Mouse (Mus musculus) hindbrain, embryonic 13.5 days (tissue): ENCODE measurements around the gene Sgsm3. TPM values are rescaled to one million over a fixed set of nuclear protein-coding genes. Genes with fewer than 3 reads are reported as not detected.

Source experiments
- ATAC-seq: fragments of 200-750 bp; cut with Nextera tagmentation; 2 replicates; pipeline ENCODE4 v1.8.0; 2017; ENCODE audit warnings: moderate TSS enrichment; ENCODE audit not compliant: low FRiP score
- H3K27ac ChIP-seq: fragments of 300-500 bp; sonication (generic); 2 replicates; pipeline ENCODE4 v1.5.1; 2015; ENCODE audit warnings: inconsistent platforms, mild to moderate bottlenecking, moderate library complexity
- H3K27me3 ChIP-seq: fragments of 300-500 bp; sonication (generic); 2 replicates; pipeline ENCODE4 v1.6.1; 2015; ENCODE audit warnings: mild to moderate bottlenecking, inconsistent platforms
- H3K36me3 ChIP-seq: fragments of 300-500 bp; sonication (generic); 2 replicates; pipeline ENCODE4 v1.6.1; 2015; ENCODE audit warnings: mild to moderate bottlenecking, inconsistent platforms
- H3K4me1 ChIP-seq: fragments of 300-500 bp; sonication (generic); replicated peaks from 2 replicates; pipeline ENCODE4 v1.6.1; 2015; ENCODE audit warnings: inconsistent platforms
- H3K4me2 ChIP-seq: fragments of 300-500 bp; sonication (generic); 2 replicates; pipeline ENCODE4 v1.6.1; 2015; ENCODE audit warnings: inconsistent platforms, mild to moderate bottlenecking, moderate library complexity
- H3K4me3 ChIP-seq: fragments of 300-500 bp; sonication (generic); 2 replicates; pipeline ENCODE4 v1.5.1; 2015; ENCODE audit warnings: mild to moderate bottlenecking, inconsistent platforms
- H3K9ac ChIP-seq: fragments of 300-500 bp; sonication (generic); 2 replicates; pipeline ENCODE4 v1.6.1; 2015; ENCODE audit warnings: mild to moderate bottlenecking, inconsistent platforms
- H3K9me3 ChIP-seq: fragments of 300-500 bp; sonication (generic); 2 replicates; pipeline ENCODE4 v1.6.1; 2016; ENCODE audit warnings: inconsistent platforms
- WGBS: fragments of 180-500 bp; shearing (Covaris S2); methylation state at CpG from one replicate; pipeline ENCODE4 v1.1.7; 2015; 5-methylcytosine and 5-hydroxymethylcytosine counted together
- polyA plus RNA-seq: library from polyadenylated mRNA; unstranded; fragments of >200 nt; fragmentation: Nextera tagmentation; extraction: Ambion mirVana; gene quantifications from 2 replicates; pipeline ENCODE4 v1.2.1, GENCODE M21; 2015

Gene Sgsm3
- polyA plus RNA-seq, 1 experiment from 2014 or later, result 56.4 TPM

DNA sequence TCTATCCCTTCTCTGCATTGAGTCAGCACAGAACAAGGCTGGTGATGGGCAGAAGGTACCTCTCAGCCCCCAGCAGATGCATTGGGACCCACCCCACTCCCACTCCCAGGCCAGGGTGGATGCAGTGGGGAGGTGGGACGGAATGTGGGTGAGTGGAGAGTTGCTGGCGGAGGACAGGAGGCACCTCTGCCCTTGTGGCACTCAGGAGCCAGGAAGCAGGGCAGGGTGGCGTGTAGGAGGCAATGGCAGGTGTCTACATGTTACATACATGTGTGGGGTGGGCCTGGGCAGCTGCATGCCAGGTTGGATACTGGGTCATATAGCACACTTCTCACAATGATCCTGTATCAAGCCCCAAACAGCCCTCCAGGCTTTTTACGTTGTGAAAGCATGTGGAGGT, 34.8 kb downstream of the Sgsm3 start:
- no peak overlapping the region for H3K27ac ChIP-seq
- no peaks in the 10 kb centered on the region for H3K9me3 ChIP-seq
- no peak overlapping the region for H3K9ac ChIP-seq
- 0 out of 2 replicates have a peak, but pooled peaks cover 3% of the 10 kb centered on the region for H3K4me1 ChIP-seq
- no peak overlapping the region for H3K4me3 ChIP-seq
- ATAC-seq, result no peak
- 90% methylated on average over 4 of the region's 4 CpGs for WGBS
- H3K27me3 ChIP-seq, result no peaks in the 10 kb centered on the region
- H3K4me2 ChIP-seq, result no peak overlapping the region
- H3K36me3 ChIP-seq, result peaks cover 96% of the 10 kb centered on the region

DNA sequence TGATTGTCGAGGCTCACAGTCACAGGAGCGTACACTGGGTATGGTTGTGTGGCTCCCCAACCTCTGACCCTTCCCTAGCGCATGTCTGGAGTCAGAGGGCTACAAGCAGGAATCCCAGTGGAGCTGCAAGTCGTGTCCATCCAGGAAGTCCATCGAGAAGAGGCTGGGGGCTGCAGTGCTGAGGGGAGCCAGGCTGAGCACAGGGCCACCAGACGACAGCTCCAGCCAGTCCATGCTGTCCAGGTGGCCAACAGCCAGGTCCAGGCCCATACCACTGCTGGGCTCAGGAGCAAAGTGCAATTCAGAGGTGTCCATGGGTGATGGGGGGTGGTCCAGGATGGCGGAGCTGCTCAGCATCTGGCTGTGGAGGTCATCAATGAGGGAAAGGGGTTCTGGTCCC, 35.6 kb downstream of the Sgsm3 start:
- Histone ChIP-seq H3K27me3 (no peaks in the 10 kb centered on the region), H3K9me3 (no peaks in the 10 kb centered on the region), H3K4me2 (no peak overlapping the region), H3K4me3 (no peak overlapping the region), H3K9ac (no peak overlapping the region), H3K36me3 (peaks cover 96% of the 10 kb centered on the region), H3K4me1 (0 out of 2 replicates have a peak, but pooled peaks cover 3% of the 10 kb centered on the region), H3K27ac (no peak overlapping the region)
- 86% methylated on average over 7 of the region's 7 CpGs for WGBS
- no peak for ATAC-seq

DNA sequence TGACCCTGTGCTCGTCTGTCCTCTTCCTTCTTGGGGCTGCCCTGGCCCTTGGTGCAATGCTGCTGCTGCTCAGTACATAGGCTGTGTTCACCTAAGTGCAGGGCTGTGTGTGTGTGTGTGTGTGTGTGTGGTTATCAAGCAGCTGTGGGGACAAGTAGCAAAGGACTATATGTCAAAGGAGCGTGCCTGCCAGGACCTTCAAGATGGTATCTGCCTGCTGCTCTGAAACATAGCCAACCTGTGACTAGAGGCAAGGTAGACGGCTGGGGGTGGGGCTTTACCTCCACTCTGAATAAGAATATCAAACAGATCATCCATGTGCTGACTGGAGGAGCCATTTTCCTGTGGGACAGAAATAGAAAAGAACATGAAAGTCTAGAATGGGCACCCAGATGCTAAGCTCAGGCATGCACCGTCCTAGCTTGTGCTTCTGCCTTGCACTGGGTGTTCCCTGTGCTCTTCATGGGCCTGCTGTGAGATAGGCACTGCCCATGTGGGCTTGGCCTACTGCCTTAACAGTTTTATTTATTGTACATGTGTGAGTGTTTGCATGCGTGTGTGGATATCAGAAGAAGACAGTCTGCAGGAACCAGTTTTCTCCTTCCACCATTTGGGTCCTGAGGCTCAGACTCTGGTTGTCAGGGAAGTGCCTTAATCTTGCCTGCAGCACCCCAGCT, 37.6 kb downstream of the Sgsm3 start:
- no peaks in the 10 kb centered on the region for H3K27me3 ChIP-seq
- no peak overlapping the region for H3K4me3 ChIP-seq
- ATAC-seq, result no peak
- no peak overlapping the region for H3K27ac ChIP-seq
- H3K9me3 ChIP-seq, result no peaks in the 10 kb centered on the region
- H3K4me2 ChIP-seq, result no peak overlapping the region
- H3K4me1 ChIP-seq, result 0 out of 2 replicates have a peak, but pooled peaks cover 3% of the 10 kb centered on the region
- 91% methylated on average over 5 of the region's 5 CpGs for WGBS
- H3K9ac ChIP-seq, result no peak overlapping the region
- peaks cover 96% of the 10 kb centered on the region for H3K36me3 ChIP-seq

DNA sequence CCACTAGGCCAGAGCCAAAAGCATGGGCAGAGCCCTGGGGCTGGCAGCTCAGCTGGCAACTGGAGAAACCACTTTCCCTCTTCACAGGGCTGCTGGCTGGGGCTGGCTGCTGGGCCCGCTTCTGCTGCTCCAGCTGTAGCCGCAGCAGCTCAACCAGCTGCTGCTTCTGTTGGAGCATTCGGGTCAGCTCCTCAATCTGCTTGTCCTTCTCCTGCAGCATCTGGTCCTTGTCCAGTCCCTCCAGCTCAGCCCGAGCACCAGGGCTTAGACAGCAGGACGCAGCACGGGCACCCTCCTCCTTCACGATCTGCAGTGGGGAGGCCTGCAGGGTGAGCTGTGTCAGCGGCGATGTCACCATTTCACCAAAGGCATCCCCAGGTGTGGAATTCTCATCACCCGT, 38.9 kb downstream of the Sgsm3 start:
- Histone ChIP-seq H3K36me3 (peaks cover 96% of the 10 kb centered on the region), H3K4me2 (no peak overlapping the region), H3K4me3 (no peak overlapping the region), H3K27me3 (no peaks in the 10 kb centered on the region), H3K9ac (no peak overlapping the region), H3K27ac (no peak overlapping the region), H3K4me1 (0 out of 2 replicates have a peak, but pooled peaks cover 3% of the 10 kb centered on the region), H3K9me3 (no peaks in the 10 kb centered on the region)
- WGBS, result 93% methylated on average over 10 of the region's 10 CpGs
- no peak for ATAC-seq

DNA sequence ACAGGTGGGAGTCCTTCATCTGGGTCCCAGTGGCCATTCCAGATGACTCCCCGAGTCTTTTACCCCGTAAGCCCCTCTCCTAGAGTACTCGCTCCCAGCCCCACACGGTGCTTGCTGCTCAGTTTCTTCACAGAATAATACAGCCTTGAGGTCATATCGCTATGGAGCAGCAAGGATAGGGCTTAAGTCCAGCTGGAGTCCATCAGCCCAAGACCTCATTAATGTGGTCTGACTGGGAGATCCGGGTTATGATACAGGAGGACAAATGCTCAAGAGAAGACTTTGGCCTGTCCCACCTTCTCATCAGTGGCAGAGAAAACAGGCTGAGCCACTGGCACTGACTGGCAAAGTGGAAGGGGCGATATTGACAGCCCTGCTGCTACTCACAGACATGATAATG, 39.7 kb downstream of the Sgsm3 start:
- WGBS, result 95% methylated on average over 7 of the region's 7 CpGs
- Histone ChIP-seq H3K27ac (no peak overlapping the region), H3K9ac (no peak overlapping the region), H3K4me2 (no peak overlapping the region), H3K27me3 (no peaks in the 10 kb centered on the region), H3K9me3 (no peaks in the 10 kb centered on the region), H3K4me3 (no peak overlapping the region), H3K4me1 (0 out of 2 replicates have a peak, but pooled peaks cover 3% of the 10 kb centered on the region), H3K36me3 (peaks cover 96% of the 10 kb centered on the region)
- ATAC-seq, result no peak

DNA sequence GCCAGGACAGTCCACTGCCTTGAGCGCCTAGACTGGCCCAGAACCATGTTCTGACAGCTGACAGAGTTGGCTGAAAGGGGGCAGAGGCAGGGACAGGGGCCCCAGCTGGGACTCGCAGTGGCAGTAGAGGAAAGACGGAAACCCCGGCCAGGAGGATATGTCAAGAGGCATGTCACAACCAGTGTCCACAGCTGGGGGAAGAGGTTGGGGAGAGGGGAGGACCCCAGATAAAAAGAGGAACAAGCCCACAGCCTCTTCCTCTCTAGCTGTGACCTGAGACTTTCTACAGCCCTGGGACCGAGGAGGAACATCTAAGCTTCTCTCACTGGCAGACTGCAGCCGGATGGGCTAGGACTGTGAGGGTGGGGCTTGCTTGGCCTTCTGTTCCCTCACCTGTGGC, 43.8 kb downstream of the Sgsm3 start:
- Histone ChIP-seq H3K36me3 (peaks cover 63% of the 10 kb centered on the region), H3K4me3 (no peak overlapping the region), H3K9ac (no peak overlapping the region), H3K27ac (no peak overlapping the region), H3K27me3 (no peaks in the 10 kb centered on the region), H3K4me1 (no peaks in the 10 kb centered on the region), H3K9me3 (no peaks in the 10 kb centered on the region), H3K4me2 (no peak overlapping the region)
- no peak for ATAC-seq
- 88% methylated on average over 6 of the region's 6 CpGs for WGBS

DNA sequence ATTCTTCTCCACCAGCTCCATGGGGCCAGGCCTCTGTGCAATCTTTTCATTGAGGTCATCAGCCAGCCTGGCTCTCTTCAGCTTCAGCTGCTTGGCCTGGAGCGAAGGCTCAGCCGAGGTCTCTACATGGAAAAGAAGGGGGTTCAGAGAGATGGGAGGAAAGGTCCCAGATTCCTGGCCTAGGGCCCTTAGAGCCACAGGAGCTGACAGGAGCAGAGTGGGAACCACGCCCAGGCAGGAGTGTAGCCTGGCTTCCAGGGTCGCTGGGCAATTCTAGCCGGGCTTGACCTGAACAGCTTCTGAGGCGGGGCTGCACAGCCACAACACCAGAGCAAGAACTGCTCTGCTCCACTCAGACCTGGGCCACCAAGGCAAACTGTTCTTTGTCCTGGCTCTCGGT, 44.9 kb downstream of the Sgsm3 start:
- Histone ChIP-seq H3K4me2 (no peak overlapping the region), H3K9me3 (no peaks in the 10 kb centered on the region), H3K36me3 (peaks cover 52% of the 10 kb centered on the region), H3K4me1 (no peaks in the 10 kb centered on the region; the same call in none of the 2 replicates), H3K27me3 (no peaks in the 10 kb centered on the region), H3K27ac (no peak overlapping the region), H3K4me3 (no peak overlapping the region), H3K9ac (no peak overlapping the region)
- no peak for ATAC-seq
- WGBS, result 90% methylated on average over 7 of the region's 7 CpGs

DNA sequence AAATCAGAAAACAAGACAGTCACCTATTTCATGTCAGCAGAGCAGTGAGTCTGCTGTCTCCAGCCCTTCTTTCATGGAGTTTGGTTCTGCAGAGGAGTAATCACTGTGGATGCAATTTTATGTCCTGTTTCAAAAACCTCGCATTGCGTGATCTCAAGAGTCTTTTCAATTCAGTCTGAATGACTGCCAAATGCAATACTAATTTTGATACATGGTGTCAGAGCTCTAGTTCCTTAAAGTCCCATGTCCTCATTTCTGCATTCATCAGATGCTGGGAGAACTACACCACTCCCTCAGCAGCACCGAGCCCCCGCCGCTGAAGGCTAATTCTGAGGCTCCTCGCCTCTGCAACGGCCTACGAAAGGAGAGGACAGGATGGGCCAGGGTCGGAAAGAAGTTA, 46.3 kb downstream of the Sgsm3 start:
- Histone ChIP-seq H3K36me3 (peaks cover 38% of the 10 kb centered on the region), H3K9me3 (no peaks in the 10 kb centered on the region), H3K27ac (no peak overlapping the region), H3K4me1 (peaks cover 5% of the 10 kb centered on the region), H3K27me3 (no peaks in the 10 kb centered on the region), H3K4me2 (no peak overlapping the region), H3K4me3 (no peak overlapping the region), H3K9ac (no peak overlapping the region)
- WGBS, result 91% methylated on average over 9 of the region's 9 CpGs
- no peak for ATAC-seq

DNA sequence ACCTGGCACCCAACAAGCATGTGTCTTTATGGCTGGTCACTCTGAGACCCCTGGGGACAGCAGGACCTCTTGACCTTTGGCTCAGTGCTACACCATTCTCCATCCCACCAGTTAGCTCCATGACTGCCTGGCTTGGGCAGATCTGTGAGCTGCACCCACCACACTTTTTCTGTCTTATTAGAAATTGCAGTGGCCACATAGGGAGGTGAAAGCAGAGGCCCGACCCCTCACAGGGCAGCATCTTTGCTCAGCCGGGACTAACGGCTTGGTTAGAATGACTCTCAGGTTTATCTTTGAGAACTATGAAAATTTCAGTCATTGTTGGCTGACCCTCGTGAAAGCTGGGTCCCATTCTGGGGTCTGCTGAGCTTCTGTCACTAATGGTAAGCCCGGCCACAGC, 49.3 kb downstream of the Sgsm3 start:
- Histone ChIP-seq H3K27ac (no peak overlapping the region), H3K4me2 (no peak overlapping the region), H3K27me3 (no peaks in the 10 kb centered on the region), H3K9me3 (no peaks in the 10 kb centered on the region), H3K4me3 (no peak overlapping the region), H3K9ac (no peak overlapping the region), H3K4me1 (peaks cover 17% of the 10 kb centered on the region), H3K36me3 (peaks cover 7% of the 10 kb centered on the region)
- ATAC-seq, result no peak; the same call in 1 of the 2 replicates
- whole genome bisulfite sequencing, result 88% methylated on average over 5 of the region's 5 CpGs

DNA sequence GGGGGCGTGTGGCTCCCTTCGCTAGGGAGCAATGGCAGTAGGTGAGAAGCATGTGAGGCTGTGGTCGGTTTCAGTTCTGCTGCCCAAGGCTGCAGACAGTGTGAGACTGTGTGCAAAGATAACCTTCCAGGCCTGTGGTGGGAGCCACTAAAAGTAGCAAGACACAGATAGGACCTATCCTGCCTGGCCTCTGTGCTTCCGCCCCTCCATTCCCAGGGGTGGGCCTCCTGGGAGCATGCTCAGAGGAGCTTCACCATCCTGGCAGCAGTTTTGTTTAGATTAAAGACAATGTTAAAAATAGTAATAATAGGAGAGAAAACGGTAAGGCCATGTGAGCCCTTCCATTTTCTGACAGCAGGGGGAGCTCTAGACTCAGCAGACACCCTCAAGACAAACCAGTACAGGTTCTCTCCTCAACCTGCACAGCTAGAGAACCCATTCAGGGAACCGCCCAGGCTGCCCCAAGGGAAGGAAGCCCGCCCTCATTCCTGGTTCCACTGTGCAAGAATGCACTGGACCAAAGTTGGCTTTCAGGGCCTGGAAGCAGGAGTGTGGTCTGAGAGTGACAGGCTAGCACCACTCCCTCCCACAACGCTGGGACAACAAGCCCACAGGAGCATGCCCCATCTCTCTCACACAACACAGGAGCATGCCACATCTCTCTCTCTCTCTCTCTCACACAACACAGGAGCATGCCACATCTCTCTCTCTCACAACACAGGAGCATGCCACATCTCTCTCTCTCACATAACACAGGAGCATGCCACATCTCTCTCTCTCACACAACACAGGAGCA, 50.0 kb downstream of the Sgsm3 start:
- Histone ChIP-seq H3K9ac (no peak overlapping the region), H3K4me2 (no peak overlapping the region), H3K9me3 (no peaks in the 10 kb centered on the region), H3K4me1 (peaks cover 17% of the 10 kb centered on the region), H3K4me3 (no peak overlapping the region), H3K27ac (no peak overlapping the region), H3K27me3 (no peaks in the 10 kb centered on the region), H3K36me3 (peaks cover under 1% of the 10 kb centered on the region; the same call in 1 of the 2 replicates)
- WGBS, result 40% methylated on average over 8 of the region's 8 CpGs
- ATAC-seq, result peak; percentile 61; the same call in 1 of the 2 replicates

DNA sequence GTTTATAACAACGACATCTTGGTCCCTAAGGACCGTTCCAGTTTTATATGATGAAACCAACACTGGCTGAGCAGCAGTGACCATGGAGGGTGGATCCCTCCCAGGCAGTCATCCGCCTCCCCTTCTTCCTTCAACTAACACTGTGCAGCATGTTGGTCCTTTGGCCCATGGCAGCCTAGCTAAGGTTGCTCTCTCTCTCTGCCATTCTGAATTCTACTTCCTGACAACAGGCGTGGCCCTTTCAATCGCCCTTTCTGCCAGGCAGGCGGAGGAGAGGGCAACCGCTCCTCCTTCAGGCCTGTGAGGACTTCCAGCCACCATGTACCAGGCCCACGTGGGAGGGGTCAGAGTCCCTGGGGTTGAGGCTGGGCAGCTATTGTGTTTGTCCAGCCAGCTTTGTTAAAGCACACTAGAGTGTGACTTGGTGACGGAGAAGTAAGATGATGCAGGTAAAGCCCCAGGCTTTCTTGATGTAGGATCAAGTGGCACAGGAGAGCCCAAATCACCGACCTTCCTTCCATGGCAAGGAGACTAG, 53.4 kb downstream of the Sgsm3 start:
- Histone ChIP-seq H3K36me3 (no peaks in the 10 kb centered on the region), H3K9ac (0 out of 2 replicates have a peak overlapping the region, but pooled peaks have one; percentile 19), H3K4me1 (peaks cover 50% of the 10 kb centered on the region), H3K4me3 (no peak overlapping the region), H3K27ac (no peak overlapping the region), H3K4me2 (no peak overlapping the region), H3K27me3 (no peaks in the 10 kb centered on the region), H3K9me3 (no peaks in the 10 kb centered on the region)
- WGBS, result 59% methylated on average over 10 of the region's 10 CpGs
- no peak for ATAC-seq

DNA sequence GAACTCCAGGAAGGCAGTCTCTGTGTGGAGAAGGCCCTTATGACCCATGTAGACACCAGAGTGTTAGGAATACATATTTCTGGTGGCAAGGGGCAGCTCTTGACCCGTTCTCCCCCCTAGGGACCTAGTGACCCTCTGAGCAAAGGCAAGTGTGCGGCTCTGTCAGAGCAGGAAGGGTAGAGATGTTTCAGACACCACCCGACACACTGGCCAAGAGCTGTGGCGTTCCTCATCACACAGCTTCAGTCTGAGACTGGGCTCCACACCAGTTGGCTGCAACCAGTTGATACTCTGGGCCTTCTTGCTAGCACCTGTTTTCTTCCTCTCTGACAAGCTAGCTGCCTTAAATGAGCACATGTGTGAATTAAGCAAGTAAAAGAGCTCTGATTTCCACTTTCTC, 54.0 kb downstream of the Sgsm3 start:
- Histone ChIP-seq H3K4me2 (no peak overlapping the region), H3K9me3 (no peaks in the 10 kb centered on the region), H3K27ac (no peak overlapping the region), H3K4me1 (peaks cover 50% of the 10 kb centered on the region), H3K36me3 (no peaks in the 10 kb centered on the region), H3K9ac (no peak overlapping the region), H3K27me3 (no peaks in the 10 kb centered on the region), H3K4me3 (no peak overlapping the region)
- ATAC-seq, result no peak
- 83% methylated on average over 4 of the region's 4 CpGs for WGBS
